Mouse (Mus musculus): ENCODE results near the gene Suclg1. TPM values are rescaled to one million over a fixed set of nuclear protein-coding genes. Genes with fewer than 3 reads are reported as not detected.

The Suclg1 gene
- polyA plus RNA-seq (2015; fragmentation: Nextera tagmentation; extraction: Ambion mirVana) = 123 and 132 TPM in 2 replicates

DNA sequence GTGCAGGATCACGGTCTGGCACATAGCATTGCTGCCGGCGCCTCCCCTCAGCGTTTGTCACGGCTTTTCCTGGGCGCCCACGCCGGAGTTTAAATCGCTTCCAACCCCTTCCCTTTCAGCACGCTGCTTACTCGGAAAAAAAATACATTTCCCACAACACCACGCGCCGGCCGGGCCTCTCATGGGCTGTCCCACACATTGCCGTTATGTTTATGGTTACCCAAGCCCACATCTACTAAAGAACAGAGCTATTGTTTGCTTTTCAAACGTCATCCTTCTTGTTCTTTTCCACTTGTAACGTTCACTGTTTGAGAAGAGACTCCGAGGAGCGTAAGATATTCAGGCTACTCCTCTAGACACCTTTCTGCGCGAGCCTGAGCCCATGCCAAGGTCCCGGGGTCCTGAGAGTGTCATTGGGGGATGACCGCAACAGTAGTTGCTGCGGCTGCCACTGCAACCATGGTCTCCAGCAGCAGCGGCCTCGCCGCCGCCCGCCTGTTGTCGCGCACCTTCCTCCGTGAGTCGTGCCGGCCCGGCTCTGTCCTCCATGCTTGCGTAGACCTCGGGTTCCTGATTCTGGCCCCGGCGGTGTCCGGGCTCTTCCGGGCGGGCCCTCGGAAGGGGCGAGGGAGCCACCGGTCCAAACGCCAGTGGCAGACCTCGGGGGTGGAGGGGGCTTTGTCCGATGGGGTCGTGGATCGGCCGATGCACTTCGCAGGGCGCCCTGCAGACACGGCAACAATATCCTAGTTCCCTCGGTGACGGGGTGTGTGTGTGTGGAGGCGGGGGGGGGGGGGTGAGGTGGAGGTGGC is at the start of gene Suclg1:
Gene Suclg1 (plus strand): TSS at position 146 of the 812 bp plus-strand sequence.
- peak within 1 kb of the TSS; percentile 85 for H3K4me2 ChIP-seq
- no peaks in the 10 kb centered on the region for H3K36me3 ChIP-seq
- H3K4me1 ChIP-seq (replicated peaks) = peaks cover 19% of the 10 kb centered on the region
- WGBS = under 1% methylated on average over 58 of the region's 58 CpGs
- peak within 1 kb of the TSS; percentile 86 for H3K27ac ChIP-seq (replicated peaks)
- no peaks in the 10 kb centered on the region for H3K27me3 ChIP-seq
- H3K4me3 ChIP-seq = peak within 1 kb of the TSS; percentile 81
- H3K9ac ChIP-seq = peak within 1 kb of the TSS; percentile 94
- peak; percentile 95 for ATAC-seq (ENCODE audit: low read depth)
- no peaks in the 10 kb centered on the region for H3K9me3 ChIP-seq

DNA sequence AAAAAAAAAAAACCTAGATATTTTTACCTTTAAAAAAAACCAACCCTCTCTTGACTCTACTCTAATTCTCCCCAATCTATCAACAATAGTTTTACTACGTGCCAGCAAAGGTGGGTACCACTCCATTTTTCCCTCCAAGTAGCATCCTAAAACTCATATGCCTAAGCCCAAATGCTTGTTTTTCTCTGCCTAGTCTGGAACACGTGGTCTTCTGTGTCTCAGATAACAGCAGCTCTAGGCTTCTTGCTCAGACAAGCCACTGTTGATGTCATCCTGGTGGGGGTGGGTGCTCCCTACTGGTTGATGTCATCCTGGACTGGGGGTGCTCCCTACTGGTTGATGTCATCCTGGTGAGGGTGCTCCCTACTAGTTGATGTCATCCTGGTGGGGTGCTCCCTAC is 44.5 kb upstream of the Suclg1 start:
- no peak for ATAC-seq (ENCODE audit: low read depth)
- no peaks in the 10 kb centered on the region for H3K4me1 ChIP-seq (replicated peaks)
- no peak overlapping the region for H3K27ac ChIP-seq (replicated peaks)
- H3K27me3 ChIP-seq = no peaks in the 10 kb centered on the region
- WGBS = 83% methylated on average over 2 of the region's 2 CpGs
- H3K9ac ChIP-seq = no peak overlapping the region
- no peaks in the 10 kb centered on the region for H3K9me3 ChIP-seq
- no peaks in the 10 kb centered on the region for H3K36me3 ChIP-seq
- no peak overlapping the region for H3K4me2 ChIP-seq
- H3K4me3 ChIP-seq = no peak overlapping the region

DNA sequence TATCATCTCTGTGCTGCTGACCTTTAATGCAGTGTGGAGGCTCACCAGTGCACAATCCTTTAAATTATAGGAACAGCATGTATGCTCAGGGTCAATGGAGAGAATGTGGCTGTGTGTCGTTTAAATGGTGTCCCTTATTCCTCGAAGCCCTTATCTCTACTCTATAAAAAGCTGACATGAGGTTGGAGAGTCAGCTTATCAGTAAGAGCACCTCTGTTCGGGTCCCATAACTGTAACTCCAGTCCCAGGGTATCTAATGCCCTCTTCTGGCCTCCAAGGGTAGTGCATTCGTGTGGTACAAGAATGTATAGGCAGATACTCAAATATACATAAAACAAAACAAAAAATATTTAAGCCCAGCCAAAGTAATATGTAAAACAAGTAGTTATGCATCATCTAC is 43.2 kb upstream of the Suclg1 start:
- no peak for ATAC-seq (ENCODE audit: low read depth)
- 80% methylated on average over 4 of the region's 4 CpGs for WGBS
- no peak overlapping the region for H3K9ac ChIP-seq
- no peaks in the 10 kb centered on the region for H3K9me3 ChIP-seq
- no peak overlapping the region for H3K4me3 ChIP-seq
- no peaks in the 10 kb centered on the region for H3K27me3 ChIP-seq
- no peaks in the 10 kb centered on the region for H3K4me1 ChIP-seq (replicated peaks)
- H3K27ac ChIP-seq (replicated peaks) = no peak overlapping the region
- no peaks in the 10 kb centered on the region for H3K36me3 ChIP-seq
- no peak overlapping the region for H3K4me2 ChIP-seq

DNA sequence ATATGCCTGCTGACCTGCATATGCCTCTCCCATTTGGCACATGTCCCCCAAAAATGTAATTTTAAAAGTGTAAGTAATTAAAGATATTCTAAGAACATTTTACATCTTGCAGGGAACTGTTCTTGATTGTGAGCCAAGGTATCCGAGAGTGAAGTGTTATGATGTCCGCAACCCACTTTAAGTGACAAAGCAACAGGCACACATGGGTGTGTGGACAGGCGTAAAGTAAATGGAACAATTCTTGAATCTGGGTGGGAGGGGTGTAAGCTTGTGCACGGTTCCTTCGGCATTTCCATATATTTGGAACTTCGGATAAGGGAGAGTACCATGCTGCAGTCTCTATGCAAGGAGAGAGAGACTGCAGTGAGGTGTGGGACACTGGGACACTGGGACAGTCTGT is 38.6 kb upstream of the Suclg1 start:
- Histone ChIP-seq H3K4me3 (no peak overlapping the region), H3K4me1 (replicated peaks) (no peaks in the 10 kb centered on the region), H3K9ac (no peak overlapping the region), H3K9me3 (no peaks in the 10 kb centered on the region), H3K27me3 (no peaks in the 10 kb centered on the region), H3K4me2 (no peak overlapping the region), H3K27ac (replicated peaks) (no peak overlapping the region), H3K36me3 (no peaks in the 10 kb centered on the region)
- 93% methylated on average over 6 of the region's 6 CpGs for WGBS
- no peak for ATAC-seq (ENCODE audit: low read depth)

DNA sequence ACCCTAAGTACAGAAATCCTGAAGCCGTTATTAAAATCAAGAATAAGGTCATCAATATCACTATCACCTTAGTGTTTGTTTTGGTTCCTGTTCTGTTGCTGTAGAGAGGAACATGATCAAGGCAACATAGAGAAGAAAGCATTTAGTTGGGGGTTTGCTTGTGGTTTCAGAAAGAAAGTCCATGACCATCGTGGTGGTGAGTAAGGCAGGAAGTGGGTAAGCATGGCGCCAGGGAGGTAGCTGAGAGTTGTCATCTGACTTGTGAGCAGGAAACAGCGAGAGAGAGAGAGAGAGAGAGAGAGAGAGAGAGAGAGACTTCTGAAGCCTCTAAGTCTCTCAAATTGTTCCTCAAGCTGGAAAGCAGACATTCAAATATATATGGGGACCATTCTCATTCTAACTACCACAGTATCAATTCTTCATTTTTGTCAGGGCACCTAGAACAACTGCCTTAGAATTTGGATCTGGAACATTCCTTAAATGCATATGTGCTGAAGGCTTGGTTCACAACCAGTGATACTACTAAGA is 37.7 kb upstream of the Suclg1 start:
- no peak for ATAC-seq (ENCODE audit: low read depth)
- Histone ChIP-seq H3K4me1 (replicated peaks) (no peaks in the 10 kb centered on the region), H3K36me3 (no peaks in the 10 kb centered on the region), H3K27ac (replicated peaks) (no peak overlapping the region), H3K9me3 (no peaks in the 10 kb centered on the region), H3K4me2 (no peak overlapping the region), H3K9ac (no peak overlapping the region), H3K27me3 (no peaks in the 10 kb centered on the region), H3K4me3 (no peak overlapping the region)
- WGBS = 87% methylated on average over 4 of the region's 4 CpGs

DNA sequence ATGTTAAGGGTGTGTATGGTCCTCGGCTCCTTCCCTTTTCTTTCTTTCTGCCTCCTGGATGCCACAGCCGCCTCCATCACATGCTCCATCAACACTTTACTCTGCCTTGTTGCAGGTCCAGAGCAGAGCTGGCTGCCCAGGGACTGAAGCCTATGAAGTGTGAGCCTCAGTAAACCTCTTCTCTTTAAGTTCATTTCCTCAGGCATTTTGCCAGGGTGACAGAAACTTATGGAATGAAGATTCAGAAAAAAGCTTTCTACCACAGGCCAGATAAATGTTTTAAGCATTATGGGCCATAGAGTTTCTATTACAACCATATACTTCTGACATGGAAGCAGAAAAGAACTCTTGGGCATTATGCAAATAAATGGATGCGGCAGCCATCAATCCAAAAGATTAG is 37.1 kb upstream of the Suclg1 start:
- Histone ChIP-seq H3K4me2 (no peak overlapping the region), H3K4me1 (replicated peaks) (no peaks in the 10 kb centered on the region), H3K27me3 (no peaks in the 10 kb centered on the region), H3K36me3 (no peaks in the 10 kb centered on the region), H3K27ac (replicated peaks) (no peak overlapping the region), H3K9ac (no peak overlapping the region), H3K9me3 (no peaks in the 10 kb centered on the region), H3K4me3 (no peak overlapping the region)
- 91% methylated on average over 3 of the region's 3 CpGs for WGBS
- no peak for ATAC-seq (ENCODE audit: low read depth)

DNA sequence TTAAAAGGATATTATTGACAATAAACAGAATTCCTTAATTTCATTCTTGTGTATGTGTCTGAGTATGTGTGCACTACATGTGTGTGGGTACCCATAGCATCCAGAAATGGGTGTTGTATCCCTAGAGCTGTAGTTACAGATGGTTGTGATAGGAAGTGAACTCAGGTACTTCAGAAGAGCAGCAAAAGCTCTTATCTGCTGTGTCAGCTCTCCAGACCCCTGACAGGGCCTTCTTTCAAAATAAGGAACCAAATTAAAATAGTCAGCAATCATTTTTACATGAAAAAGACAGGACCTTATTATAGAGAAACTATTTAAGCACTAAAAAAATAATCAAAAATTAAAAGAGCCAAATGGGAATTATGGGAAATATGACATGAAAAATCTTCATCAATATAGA is 36.6 kb upstream of the Suclg1 start:
- Histone ChIP-seq H3K36me3 (no peaks in the 10 kb centered on the region), H3K4me1 (replicated peaks) (no peaks in the 10 kb centered on the region), H3K27me3 (no peaks in the 10 kb centered on the region), H3K27ac (replicated peaks) (no peak overlapping the region), H3K4me3 (no peak overlapping the region), H3K9me3 (no peaks in the 10 kb centered on the region), H3K4me2 (no peak overlapping the region), H3K9ac (no peak overlapping the region)
- ATAC-seq (ENCODE audit: low read depth) = no peak

DNA sequence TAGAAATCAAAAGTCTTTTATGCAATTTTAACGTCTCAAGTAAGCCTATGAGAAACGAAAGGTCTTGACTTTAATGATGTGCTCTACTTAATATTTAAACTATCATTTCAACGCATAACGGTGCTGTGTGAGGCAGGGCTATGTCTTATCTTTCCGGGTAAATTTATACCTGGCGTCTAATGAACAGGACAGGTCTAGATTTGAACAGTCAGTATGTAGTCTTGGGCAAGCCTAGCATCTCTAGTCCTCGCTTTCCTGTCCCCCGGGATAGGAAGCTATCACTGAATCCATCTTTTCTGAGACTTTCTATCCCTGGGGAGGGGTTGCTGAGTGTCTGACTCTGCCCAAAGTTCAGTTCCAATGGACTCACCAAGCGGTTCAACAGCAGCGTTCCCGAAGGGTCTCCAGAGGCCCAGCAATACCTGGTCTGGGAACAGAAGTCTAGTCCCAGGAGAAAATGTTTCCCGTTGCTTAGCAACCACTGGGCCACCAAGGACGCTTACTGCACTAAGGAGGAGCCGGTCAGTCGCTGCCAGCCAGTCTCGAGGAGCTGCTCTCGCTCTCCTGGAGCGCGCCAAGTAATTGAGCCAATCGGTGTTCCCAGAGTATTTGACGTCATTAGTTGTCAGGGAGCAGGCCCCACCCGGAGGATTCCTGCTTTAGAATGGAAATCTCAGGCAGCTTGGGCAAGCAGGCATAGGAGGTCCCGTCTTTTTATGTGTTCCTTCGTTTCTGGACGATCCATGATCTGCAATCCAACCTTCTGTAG is 26.8 kb upstream of the Suclg1 start, which contains the start of gene Dnah6:
Gene Dnah6 (minus strand): TSS at position 463 of the 769 bp plus-strand sequence.
- peak; percentile 99 for ATAC-seq (ENCODE audit: low read depth)
- Histone ChIP-seq H3K4me1 (replicated peaks) (peaks cover 10% of the 10 kb centered on the region), H3K9me3 (no peaks in the 10 kb centered on the region), H3K4me2 (peak within 1 kb of the TSS; percentile 62), H3K9ac (peak within 1 kb of the TSS; percentile 52), H3K4me3 (peak within 1 kb of the TSS; percentile 42), H3K27ac (replicated peaks) (peak within 1 kb of the TSS; percentile 71), H3K27me3 (no peaks in the 10 kb centered on the region), H3K36me3 (no peaks in the 10 kb centered on the region)
- 33% methylated on average over 25 of the region's 25 CpGs for WGBS

DNA sequence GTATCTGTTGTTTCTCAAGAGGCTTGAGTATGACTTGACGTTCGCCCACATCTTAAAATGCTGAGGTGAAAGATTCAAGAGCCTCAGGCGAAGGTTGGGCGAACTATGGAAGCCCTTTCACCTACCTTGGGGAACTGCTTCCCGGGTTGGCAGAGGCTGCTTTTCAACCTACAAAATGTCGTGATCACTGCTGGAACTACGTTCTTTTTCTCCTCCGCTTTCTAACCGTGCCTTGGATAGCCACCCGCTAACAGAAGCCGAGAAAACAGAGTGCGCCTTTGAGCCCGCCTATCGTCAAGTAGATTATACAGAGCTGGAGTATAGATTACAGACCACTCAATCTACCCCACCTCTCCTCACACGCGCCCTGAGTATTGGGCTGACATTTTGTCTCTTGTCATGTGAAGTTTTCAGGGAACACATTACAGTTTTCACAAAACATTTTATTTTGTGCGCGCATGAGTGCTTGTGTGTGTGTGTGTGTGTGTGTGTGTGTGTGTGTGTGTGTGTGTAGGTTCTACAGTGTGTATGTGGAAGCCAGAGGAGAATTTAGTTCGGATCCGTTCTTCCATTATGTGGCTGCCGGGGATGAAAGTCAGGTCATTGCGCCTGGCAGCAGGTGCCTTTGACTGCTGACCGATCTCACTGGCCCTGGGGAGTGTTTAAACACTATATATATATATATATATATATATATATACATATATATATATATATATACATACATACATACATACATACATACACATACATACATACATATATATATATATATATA is 26.0 kb upstream of the Suclg1 start:
- peak overlapping the region; percentile 71 for H3K27ac ChIP-seq (replicated peaks)
- H3K4me2 ChIP-seq = peak overlapping the region; percentile 62
- ATAC-seq (ENCODE audit: low read depth) = peak; percentile 85
- H3K9me3 ChIP-seq = no peaks in the 10 kb centered on the region
- peak overlapping the region; percentile 52 for H3K9ac ChIP-seq
- H3K27me3 ChIP-seq = no peaks in the 10 kb centered on the region
- peak overlapping the region; percentile 42 for H3K4me3 ChIP-seq
- WGBS = 28% methylated on average over 21 of the region's 23 CpGs
- H3K36me3 ChIP-seq = no peaks in the 10 kb centered on the region
- peaks cover 10% of the 10 kb centered on the region for H3K4me1 ChIP-seq (replicated peaks)

DNA sequence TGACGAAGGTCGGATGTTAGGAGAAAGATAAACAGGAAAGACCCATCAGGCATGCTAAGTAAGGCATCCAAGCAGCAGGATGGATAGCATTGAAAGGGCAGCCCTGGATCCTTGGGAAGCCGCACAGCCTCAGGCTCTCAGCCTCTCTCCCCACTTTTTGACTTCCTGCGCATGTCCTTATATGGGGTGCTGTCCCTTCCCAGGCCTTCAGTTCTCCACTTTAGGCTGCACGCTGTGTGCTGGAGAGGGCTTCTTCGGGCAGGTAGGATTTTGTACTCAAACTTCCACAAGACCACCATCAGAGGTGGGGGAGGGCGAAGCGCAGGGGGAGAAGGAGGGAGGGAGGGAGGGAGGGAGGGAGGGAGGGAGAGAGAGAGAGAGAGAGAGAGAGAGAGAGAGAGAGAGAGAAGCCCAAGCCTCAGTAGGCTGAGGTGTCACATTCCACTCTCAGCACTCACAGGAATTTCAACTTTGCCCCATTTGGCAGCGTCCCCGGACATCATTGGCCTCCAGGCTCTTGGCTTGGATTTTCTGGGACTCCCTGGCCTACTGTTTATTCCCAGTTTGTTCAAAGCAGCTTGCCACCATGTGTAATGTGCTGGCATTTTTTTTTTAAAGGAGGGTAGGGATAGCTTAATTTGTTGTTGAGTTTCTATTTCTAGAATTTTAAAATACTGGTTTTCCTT is 25.2 kb upstream of the Suclg1 start:
- no peak overlapping the region for H3K4me3 ChIP-seq
- H3K9me3 ChIP-seq = no peaks in the 10 kb centered on the region
- H3K36me3 ChIP-seq = no peaks in the 10 kb centered on the region
- H3K27me3 ChIP-seq = no peaks in the 10 kb centered on the region
- H3K4me1 ChIP-seq (replicated peaks) = peaks cover 10% of the 10 kb centered on the region
- no peak overlapping the region for H3K27ac ChIP-seq (replicated peaks)
- ATAC-seq (ENCODE audit: low read depth) = no peak
- no peak overlapping the region for H3K9ac ChIP-seq
- H3K4me2 ChIP-seq = peak overlapping the region; percentile 34
- 18% methylated on average over 10 of the region's 10 CpGs for WGBS

DNA sequence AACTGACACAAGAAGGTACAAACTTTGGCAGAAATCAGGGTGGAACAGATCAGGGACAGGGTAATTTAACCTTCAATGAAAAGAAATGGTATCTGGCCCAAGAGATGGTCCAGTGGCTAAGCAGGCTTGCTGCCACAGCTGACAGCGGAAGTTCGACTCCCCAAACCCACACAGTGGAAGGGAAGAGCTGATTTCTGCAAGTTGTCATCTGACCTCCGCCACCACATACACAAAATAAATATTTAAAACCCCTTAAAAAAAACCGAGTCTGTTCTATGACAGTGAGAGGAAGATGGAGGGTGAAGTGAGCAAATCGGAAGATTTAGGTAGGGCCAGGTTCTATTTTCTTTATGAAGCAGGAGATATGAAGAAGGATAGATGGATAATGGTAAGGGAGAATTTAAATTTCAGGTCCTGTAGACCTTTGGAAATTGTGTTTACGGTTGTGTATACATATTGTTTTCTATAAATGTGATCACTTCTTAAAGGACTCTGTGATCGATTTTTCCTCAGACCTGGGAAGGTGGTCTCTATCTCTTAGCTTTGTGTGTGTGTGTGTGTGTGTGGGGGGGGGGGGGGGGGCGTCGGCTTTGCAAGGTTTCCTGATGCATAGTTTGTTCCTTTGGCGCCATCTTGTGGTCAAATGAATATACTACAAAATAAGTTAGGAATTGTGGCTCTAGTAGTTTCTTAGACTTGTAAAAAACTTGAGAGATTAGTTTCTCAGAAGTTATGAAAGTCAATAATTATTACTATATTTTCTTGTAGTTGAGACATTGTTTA is 20.6 kb upstream of the Suclg1 start:
- 51% methylated on average over 10 of the region's 10 CpGs for WGBS
- no peak for ATAC-seq (ENCODE audit: low read depth)
- Histone ChIP-seq H3K9me3 (no peaks in the 10 kb centered on the region), H3K4me3 (no peak overlapping the region), H3K36me3 (no peaks in the 10 kb centered on the region), H3K4me2 (no peak overlapping the region), H3K9ac (no peak overlapping the region), H3K27ac (replicated peaks) (no peak overlapping the region), H3K27me3 (no peaks in the 10 kb centered on the region), H3K4me1 (replicated peaks) (peaks cover 3% of the 10 kb centered on the region; the same call in 1 of the 2 replicates)
